Mouse (Mus musculus) kidney, postnatal 0 days (tissue): ENCODE measurements around the gene 2610001J05Rik. TPM values are rescaled to one million over a fixed set of nuclear protein-coding genes. Genes with fewer than 3 reads are reported as not detected.

Experiments used
- ATAC-seq: fragments of 200-750 bp; cut with Nextera tagmentation; replicated peaks from 2 replicates; pipeline ENCODE4 v1.8.0; 2017; ENCODE audit warnings: low read depth, moderate number of reproducible peaks, moderate TSS enrichment, moderate library complexity; ENCODE audit not compliant: low FRiP score
- DNase-seq: peaks from one replicate; pipeline ENCODE4 v3.0.0-alpha.2; 2016; ENCODE audit warnings: low spot score
- H3K27ac ChIP-seq: fragments of 300-500 bp; sonication (generic); 2 replicates; pipeline ENCODE4 v1.5.1; 2014; ENCODE audit warnings: mild to moderate bottlenecking
- H3K27me3 ChIP-seq: fragments of 300-500 bp; sonication (generic); 2 replicates; pipeline ENCODE4 v1.6.1; 2014; ENCODE audit warnings: low read length, mixed read lengths; ENCODE audit not compliant: insufficient read depth
- H3K36me3 ChIP-seq: fragments of 300-500 bp; sonication (generic); 2 replicates; pipeline ENCODE4 v1.6.1; 2014; ENCODE audit warnings: low read length, mixed read lengths; ENCODE audit not compliant: insufficient read depth
- H3K4me1 ChIP-seq: fragments of 300-500 bp; sonication (generic); replicated peaks from 2 replicates; pipeline ENCODE4 v1.6.1; 2014; ENCODE audit warnings: antibody characterized with exemption, low read length, mixed read lengths; ENCODE audit not compliant: insufficient read depth
- H3K4me2 ChIP-seq: fragments of 300-500 bp; sonication (generic); 2 replicates; pipeline ENCODE4 v1.6.1; 2014; ENCODE audit warnings: mild to moderate bottlenecking, low read length, moderate library complexity, mixed read lengths
- H3K4me3 ChIP-seq: fragments of 300-500 bp; sonication (generic); replicated peaks from 2 replicates; pipeline ENCODE4 v1.5.1; 2014; ENCODE audit warnings: low read depth, low read length
- H3K9ac ChIP-seq: fragments of 300-500 bp; sonication (generic); 2 replicates; pipeline ENCODE4 v1.6.1; 2014; ENCODE audit warnings: low read depth, low read length
- H3K9me3 ChIP-seq: fragments of 300-500 bp; sonication (generic); replicated peaks from 2 replicates; pipeline ENCODE4 v1.6.1; 2016; ENCODE audit warnings: low read length, inconsistent platforms, mixed read lengths
- CTCF ChIP-seq: IDR thresholded peaks from 2 replicates; pipeline ENCODE4 v1.5.1; 2016; ENCODE audit warnings: antibody characterized with exemption, low read depth, mild to moderate bottlenecking, moderate library complexity
- WGBS: fragments of 180-500 bp; shearing (Covaris S2); extraction: QIAGEN DNeasy Blood & Tissue Kit; methylation state at CpG from one replicate; pipeline ENCODE4 v1.1.7; 2014; 5-methylcytosine and 5-hydroxymethylcytosine counted together
- polyA plus RNA-seq: library from polyadenylated mRNA; unstranded; fragments of >200 nt; fragmentation: Nextera tagmentation; extraction: Ambion mirVana; gene quantifications from 2 replicates; pipeline ENCODE4 v1.2.1, GENCODE M21; 2015

2610001J05Rik gene
- polyA plus RNA-seq, result 110 and 112 TPM in 2 replicates

DNA sequence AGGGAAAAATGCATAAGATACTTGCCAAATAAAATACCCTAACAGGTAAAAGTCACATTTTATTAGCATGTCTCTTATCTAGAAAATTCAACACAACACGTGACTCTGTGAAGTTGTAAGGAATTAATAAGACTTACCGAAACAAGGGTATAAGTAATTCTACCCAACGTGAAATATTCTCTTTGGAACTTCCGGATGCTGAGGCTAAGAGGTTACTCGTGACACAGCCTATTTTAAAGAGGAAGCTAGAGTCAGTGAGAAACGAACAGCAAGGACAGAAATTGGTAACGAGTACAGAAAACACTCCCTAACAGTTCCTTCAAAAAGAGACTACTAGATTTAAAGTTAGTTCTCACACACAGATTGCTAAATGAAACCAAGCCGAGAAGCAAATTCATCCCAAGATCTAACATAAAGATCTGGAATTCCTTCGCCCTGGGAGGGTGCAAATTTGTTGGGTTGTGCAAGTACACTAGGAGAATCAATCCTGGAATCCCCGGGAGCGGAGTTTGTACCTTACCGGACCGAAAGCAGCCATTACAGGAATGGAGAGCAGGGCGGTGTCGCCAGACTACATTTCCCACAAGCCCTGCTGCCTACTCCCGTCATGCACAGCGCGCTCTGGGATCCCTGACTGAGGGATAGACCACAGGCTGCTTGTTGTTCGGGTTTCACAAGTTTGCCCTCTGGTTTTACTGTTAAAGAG is at the start of gene 2610001J05Rik:
2610001J05Rik (minus strand) TSS at position 600 of the 706 bp plus-strand sequence.
- DNase-seq (peak; percentile 97), ATAC-seq (peak; percentile 100)
- Histone ChIP-seq H3K4me3 (peak within 1 kb of the TSS; percentile 53), H3K9me3 (no peaks in the 10 kb centered on the region), H3K9ac (peak within 1 kb of the TSS; percentile 67), H3K4me2 (peak within 1 kb of the TSS; percentile 59), H3K27ac (peak within 1 kb of the TSS; percentile 73), H3K36me3 (no peaks in the 10 kb centered on the region), H3K4me1 (0 out of 2 replicates have a peak, but pooled peaks cover 4% of the 10 kb centered on the region), H3K27me3 (no peaks in the 10 kb centered on the region)
- under 1% methylated on average over 19 of the region's 19 CpGs for WGBS
- TF ChIP-seq CTCF, result 0 out of 2 replicates have a peak, but pooled peaks have one; percentile 3

DNA sequence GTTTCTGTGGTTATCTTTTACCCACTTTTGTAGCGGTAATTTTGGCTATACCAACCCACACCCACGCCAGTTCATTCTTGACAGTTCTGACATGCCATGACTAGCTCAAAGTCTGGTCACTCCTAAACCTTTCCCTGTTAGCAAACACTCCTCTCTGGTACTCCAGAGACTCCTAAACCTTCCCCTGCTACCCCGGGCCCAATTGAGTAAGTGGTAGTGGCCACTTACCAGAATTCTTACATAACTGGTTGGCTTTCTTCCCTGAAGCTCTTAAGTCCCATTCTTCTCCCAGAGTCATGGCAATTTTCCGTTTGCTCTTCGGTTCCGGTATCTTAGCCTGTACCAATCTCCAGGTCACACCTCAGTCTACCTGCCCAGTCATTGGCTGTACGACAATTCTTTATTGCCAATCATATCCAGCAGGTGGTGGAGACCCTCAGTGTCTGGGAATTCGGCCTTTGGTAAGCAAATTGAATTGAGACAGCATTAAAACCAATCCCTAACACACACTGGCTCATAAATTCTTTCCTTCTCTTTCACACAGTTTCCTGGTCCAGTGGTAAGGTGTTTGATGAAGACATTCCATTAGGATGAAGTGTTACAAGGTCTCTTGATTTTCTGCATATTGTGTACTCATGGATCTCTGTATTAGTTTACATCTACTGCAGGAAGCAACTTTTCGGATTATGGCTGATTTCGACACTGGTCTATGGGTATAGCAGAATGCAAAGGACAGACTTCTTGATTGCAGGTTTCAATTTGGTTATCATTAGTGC is 38.6 kb upstream of the 2610001J05Rik start:
- Histone ChIP-seq H3K4me1 (no peaks in the 10 kb centered on the region), H3K9me3 (no peaks in the 10 kb centered on the region), H3K36me3 (no peaks in the 10 kb centered on the region), H3K27ac (no peak overlapping the region), H3K4me2 (no peak overlapping the region), H3K4me3 (no peak overlapping the region), H3K27me3 (no peaks in the 10 kb centered on the region), H3K9ac (no peak overlapping the region)
- WGBS, result 91% methylated on average over 10 of the region's 10 CpGs
- DNase-seq (no peak), ATAC-seq (no peak)
- no peak for TF ChIP-seq CTCF

GRCm38 (mm10) chr6:13902941-13903627 is 31.8 kb upstream of the 2610001J05Rik start:
- Histone ChIP-seq H3K9ac (no peak overlapping the region), H3K36me3 (no peaks in the 10 kb centered on the region), H3K9me3 (no peaks in the 10 kb centered on the region), H3K4me3 (no peak overlapping the region), H3K27ac (no peak overlapping the region), H3K4me1 (no peaks in the 10 kb centered on the region), H3K27me3 (no peaks in the 10 kb centered on the region), H3K4me2 (no peak overlapping the region)
- WGBS, result 86% methylated on average over 5 of the region's 5 CpGs
- ATAC-seq, result no peak
- no peak for TF ChIP-seq CTCF
- no peak for DNase-seq

GRCm38 (mm10) chr6:13884877-13885592 is 13.7 kb upstream of the 2610001J05Rik start:
- Histone ChIP-seq H3K27me3 (no peaks in the 10 kb centered on the region), H3K9me3 (no peaks in the 10 kb centered on the region), H3K9ac (no peak overlapping the region), H3K36me3 (no peaks in the 10 kb centered on the region), H3K27ac (no peak overlapping the region), H3K4me1 (no peaks in the 10 kb centered on the region), H3K4me3 (no peak overlapping the region), H3K4me2 (no peak overlapping the region)
- DNase-seq (no peak), ATAC-seq (no peak)
- no peak for TF ChIP-seq CTCF
- WGBS, result 82% methylated on average over 3 of the region's 3 CpGs

DNA sequence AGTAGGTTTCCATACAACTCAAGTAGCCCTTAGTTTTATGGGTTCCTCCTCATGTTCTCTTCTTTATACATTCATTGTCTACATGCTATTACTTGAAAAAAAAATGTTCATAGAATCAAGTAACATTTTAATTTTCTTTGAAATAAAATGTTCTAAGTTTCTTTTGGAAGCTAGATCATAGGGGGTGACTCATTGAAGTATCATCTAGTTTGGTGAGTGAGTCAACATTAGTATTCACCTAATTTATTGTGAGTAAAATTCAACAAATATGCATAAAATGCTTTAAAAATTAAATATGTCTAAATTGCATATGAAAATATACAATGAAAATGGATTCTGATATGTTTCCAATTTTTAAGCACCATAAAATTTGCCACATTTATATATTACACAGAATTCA is 11.6 kb upstream of the 2610001J05Rik start:
- Histone ChIP-seq H3K4me3 (no peak overlapping the region), H3K27me3 (no peaks in the 10 kb centered on the region), H3K9me3 (no peaks in the 10 kb centered on the region), H3K9ac (no peak overlapping the region), H3K4me1 (no peaks in the 10 kb centered on the region), H3K36me3 (no peaks in the 10 kb centered on the region), H3K27ac (no peak overlapping the region), H3K4me2 (no peak overlapping the region)
- ATAC-seq, result no peak
- TF ChIP-seq CTCF, result no peak
- no peak for DNase-seq
